Mouse (Mus musculus): ENCODE results near the gene Reep3. TPM values are rescaled to one million over a fixed set of nuclear protein-coding genes. Genes with fewer than 3 reads are reported as not detected.
A peak's percentile ranks its signal among the peaks of the same experiment; 100 is the strongest.
"Not testable (repeated sequence)": the region's sequence is repeated elsewhere in the genome, so short reads cannot be mapped to it uniquely, and the experiment has no call there.

The Reep3 gene
- polyA plus RNA-seq, 1 experiment = 47.9 TPM

- peaks cover 11% of the 10 kb centered on the region for H3K4me1 ChIP-seq (ENCODE audit: control insufficient read depth, insufficient read depth, low read length)
- H3K4me3 ChIP-seq (ENCODE audit: low read depth, low read length) = no peak overlapping the region
- 0 out of 2 replicates have a peak overlapping the region, but pooled peaks have one; percentile 3 for H3K27ac ChIP-seq (ENCODE audit: insufficient read depth, low read length)
- no peaks in the 10 kb centered on the region for H3K36me3 ChIP-seq (ENCODE audit: control insufficient read depth, insufficient read depth, low read length, poor library complexity, severe bottlenecking)
- no peak for TF ChIP-seq CTCF (IDR thresholded peaks at IDR 0.05; ENCODE audit: low read depth, low read length)
- TF ChIP-seq POLR2A (IDR thresholded peaks at IDR 0.05; ENCODE audit: insufficient read depth, low read length) = no peak
- TF ChIP-seq EP300 (IDR thresholded peaks at IDR 0.05; ENCODE audit: insufficient read depth, low read depth, low read length) = no peak
- no peaks in the 10 kb centered on the region for H3K27me3 ChIP-seq (ENCODE audit: control insufficient read depth, insufficient read depth, low read length, poor library complexity, severe bottlenecking)
- H3K9ac ChIP-seq (ENCODE audit: low read depth, poor library complexity, severe bottlenecking) = 0 out of 2 replicates have a peak overlapping the region, but pooled peaks have one; percentile 13
- H3K9me3 ChIP-seq (replicated peaks; ENCODE audit: control insufficient read depth, insufficient read depth, low read length, poor library complexity, severe bottlenecking) = no peaks in the 10 kb centered on the region
Measured at GRCm38 (mm10) chr10:67115115-67115514, 18.4 kb upstream of the Reep3 start.

- Histone ChIP-seq H3K9me3 (replicated peaks; ENCODE audit: control insufficient read depth, insufficient read depth, low read length, poor library complexity, severe bottlenecking) (no peaks in the 10 kb centered on the region), H3K4me1 (ENCODE audit: control insufficient read depth, insufficient read depth, low read length) (peaks cover 9% of the 10 kb centered on the region), H3K27ac (ENCODE audit: insufficient read depth, low read length) (no peak overlapping the region), H3K36me3 (ENCODE audit: control insufficient read depth, insufficient read depth, low read length, poor library complexity, severe bottlenecking) (no peaks in the 10 kb centered on the region; the same call in 1 of the 2 replicates), H3K27me3 (ENCODE audit: control insufficient read depth, insufficient read depth, low read length, poor library complexity, severe bottlenecking) (no peaks in the 10 kb centered on the region), H3K9ac (ENCODE audit: low read depth, poor library complexity, severe bottlenecking) (no peak overlapping the region), H3K4me3 (ENCODE audit: low read depth, low read length) (no peak overlapping the region)
- TF ChIP-seq CTCF (IDR thresholded peaks at IDR 0.05; ENCODE audit: low read depth, low read length) (no peak), POLR2A (IDR thresholded peaks at IDR 0.05; ENCODE audit: insufficient read depth, low read length) (no peak), EP300 (IDR thresholded peaks at IDR 0.05; ENCODE audit: insufficient read depth, low read depth, low read length) (no peak)
Measured at GRCm38 (mm10) chr10:67113833-67114232, 17.1 kb upstream of the Reep3 start.

GRCm38 (mm10) chr10:67112967-67113366, 16.2 kb upstream of the Reep3 start:
- not testable (repeated sequence) for H3K27ac ChIP-seq (ENCODE audit: insufficient read depth, low read length); H3K4me3 ChIP-seq (ENCODE audit: low read depth, low read length); H3K27me3 ChIP-seq (ENCODE audit: control insufficient read depth, insufficient read depth, low read length, poor library complexity, severe bottlenecking); H3K9ac ChIP-seq (ENCODE audit: low read depth, poor library complexity, severe bottlenecking); H3K9me3 ChIP-seq (replicated peaks; ENCODE audit: control insufficient read depth, insufficient read depth, low read length, poor library complexity, severe bottlenecking); H3K4me1 ChIP-seq (ENCODE audit: control insufficient read depth, insufficient read depth, low read length); H3K36me3 ChIP-seq (ENCODE audit: control insufficient read depth, insufficient read depth, low read length, poor library complexity, severe bottlenecking)

DNA sequence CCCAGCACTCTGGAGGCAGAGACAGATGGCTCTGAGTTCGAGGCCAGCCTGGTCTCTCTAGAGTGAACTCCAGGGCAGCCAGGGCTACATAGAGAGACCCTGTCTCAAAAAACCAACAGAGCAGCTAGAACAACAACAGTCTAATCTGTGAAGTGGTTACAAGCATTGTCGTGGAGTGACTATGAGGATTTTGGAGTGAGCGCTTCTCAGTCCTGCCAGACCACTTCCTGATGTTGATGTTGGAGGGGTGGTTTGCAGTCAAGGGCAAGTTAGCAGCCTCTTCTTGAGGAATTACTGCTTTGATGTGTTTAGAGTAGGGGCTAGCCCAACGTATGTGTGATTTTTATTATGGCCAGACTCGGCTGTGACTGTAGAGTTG, 15.0 kb upstream of the Reep3 start:
- peaks cover 7% of the 10 kb centered on the region for H3K36me3 ChIP-seq (ENCODE audit: control insufficient read depth, insufficient read depth, low read length, poor library complexity, severe bottlenecking)
- TF ChIP-seq POLR2A (IDR thresholded peaks at IDR 0.05; ENCODE audit: insufficient read depth, low read length) (no peak), CTCF (IDR thresholded peaks at IDR 0.05; ENCODE audit: low read depth, low read length) (no peak), EP300 (IDR thresholded peaks at IDR 0.05; ENCODE audit: insufficient read depth, low read depth, low read length) (no peak)
- H3K4me3 ChIP-seq (ENCODE audit: low read depth, low read length) = no peak overlapping the region
- H3K9me3 ChIP-seq (replicated peaks; ENCODE audit: control insufficient read depth, insufficient read depth, low read length, poor library complexity, severe bottlenecking) = no peaks in the 10 kb centered on the region
- H3K4me1 ChIP-seq (ENCODE audit: control insufficient read depth, insufficient read depth, low read length) = peaks cover 3% of the 10 kb centered on the region
- no peaks in the 10 kb centered on the region for H3K27me3 ChIP-seq (ENCODE audit: control insufficient read depth, insufficient read depth, low read length, poor library complexity, severe bottlenecking)
- H3K27ac ChIP-seq (ENCODE audit: insufficient read depth, low read length) = no peak overlapping the region
- no peak overlapping the region for H3K9ac ChIP-seq (ENCODE audit: low read depth, poor library complexity, severe bottlenecking)

GRCm38 (mm10) chr10:67111044-67111798, 14.5 kb upstream of the Reep3 start:
- Histone ChIP-seq H3K36me3 (ENCODE audit: control insufficient read depth, insufficient read depth, low read length, poor library complexity, severe bottlenecking) (peaks cover 7% of the 10 kb centered on the region), H3K9ac (ENCODE audit: low read depth, poor library complexity, severe bottlenecking) (no peak overlapping the region), H3K9me3 (replicated peaks; ENCODE audit: control insufficient read depth, insufficient read depth, low read length, poor library complexity, severe bottlenecking) (no peaks in the 10 kb centered on the region), H3K4me1 (ENCODE audit: control insufficient read depth, insufficient read depth, low read length) (peaks cover 5% of the 10 kb centered on the region), H3K27ac (ENCODE audit: insufficient read depth, low read length) (no peak overlapping the region), H3K27me3 (ENCODE audit: control insufficient read depth, insufficient read depth, low read length, poor library complexity, severe bottlenecking) (no peaks in the 10 kb centered on the region), H3K4me3 (ENCODE audit: low read depth, low read length) (no peak overlapping the region)
- no peak for TF ChIP-seq EP300 (IDR thresholded peaks at IDR 0.05; ENCODE audit: insufficient read depth, low read depth, low read length)

DNA sequence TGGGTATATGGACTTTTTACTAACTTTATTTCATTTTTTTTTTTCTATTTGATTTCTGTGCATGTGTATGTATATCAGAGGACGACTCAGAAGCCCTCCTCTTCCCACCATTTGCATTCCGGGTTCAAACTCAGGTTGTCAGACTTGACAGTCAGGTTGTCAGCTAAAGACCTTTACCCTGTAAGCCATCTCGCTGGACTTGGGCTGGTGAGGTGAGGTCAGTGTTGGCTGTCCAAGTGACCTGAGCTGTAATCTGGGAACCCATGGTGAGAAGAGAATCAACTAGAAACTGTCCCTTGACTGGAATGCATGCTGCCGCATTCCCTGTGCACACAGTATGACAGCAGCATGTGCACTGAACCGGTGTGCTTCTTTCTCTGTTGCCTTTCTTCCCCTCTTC, 12.9 kb upstream of the Reep3 start:
- Histone ChIP-seq H3K36me3 (ENCODE audit: control insufficient read depth, insufficient read depth, low read length, poor library complexity, severe bottlenecking) (peaks cover 7% of the 10 kb centered on the region), H3K4me3 (ENCODE audit: low read depth, low read length) (no peak overlapping the region), H3K27ac (ENCODE audit: insufficient read depth, low read length) (no peak overlapping the region), H3K27me3 (ENCODE audit: control insufficient read depth, insufficient read depth, low read length, poor library complexity, severe bottlenecking) (no peaks in the 10 kb centered on the region), H3K4me1 (ENCODE audit: control insufficient read depth, insufficient read depth, low read length) (peaks cover 4% of the 10 kb centered on the region), H3K9me3 (replicated peaks; ENCODE audit: control insufficient read depth, insufficient read depth, low read length, poor library complexity, severe bottlenecking) (no peaks in the 10 kb centered on the region), H3K9ac (ENCODE audit: low read depth, poor library complexity, severe bottlenecking) (no peak overlapping the region)
- TF ChIP-seq CTCF (IDR thresholded peaks at IDR 0.05; ENCODE audit: low read depth, low read length) (no peak), POLR2A (IDR thresholded peaks at IDR 0.05; ENCODE audit: insufficient read depth, low read length) (no peak), EP300 (IDR thresholded peaks at IDR 0.05; ENCODE audit: insufficient read depth, low read depth, low read length) (no peak)

All from ES-Bruce4 (cell line).